Mouse (Mus musculus) layer of hippocampus, adult 18-20 months (tissue): ENCODE measurements around the gene Smoc1. TPM values are rescaled to one million over a fixed set of nuclear protein-coding genes. Genes with fewer than 3 reads are reported as not detected.

Experiments
- DNase-seq, 2 experiments: peaks; one replicate each; pipeline ENCODE4 v3.0.0; 2022; ENCODE audit warnings: low spot score in 2 of 2
- long read RNA-seq: library from polyadenylated mRNA; stranded (forward); transcript quantifications from one replicate; pipeline ENCODE4 v2.0.0, GENCODE M21; 2021
- total RNA-seq, 2 experiments: library from RNA; stranded (reverse); gene quantifications; 2 replicates each; pipeline ENCODE4 v1.2.3; 2021

The Smoc1 gene
- 10 to 100 TPM in 1 of 2 experiments, 1 to 10 TPM in 1; 9.6 to 11.4 TPM for total RNA-seq
- long read RNA-seq, partial matches to known transcripts: 1 of 1 reads
- long read RNA-seq, other reads (novel, unspliced or antisense): 0 of 1 reads

- DNase-seq: peak; percentile 39 to 65
These were observed at the start of gene Smoc1 for GRCm38 (mm10) chr12:81026277-81026994. Gene Smoc1, plus strand, starts transcription at chr12:81026808.

- peak; percentile 65 to 87 for DNase-seq
These were observed 44.3 kb upstream of the Smoc1 start for GRCm38 (mm10) chr12:80982326-80982725.

GRCm38 (mm10) chr12:80983695-80984094 lies 42.9 kb upstream of the Smoc1 start:
- DNase-seq: no peak

GRCm38 (mm10) chr12:80986628-80987027 lies 40.0 kb upstream of the Smoc1 start:
- no peak for DNase-seq

GRCm38 (mm10) chr12:80988286-80988685 lies 38.3 kb upstream of the Smoc1 start:
- no peak for DNase-seq

- DNase-seq: no peak
These were observed 35.6 kb upstream of the Smoc1 start for GRCm38 (mm10) chr12:80990901-80991445.

- no peak for DNase-seq
These were observed 34.8 kb upstream of the Smoc1 start for GRCm38 (mm10) chr12:80991806-80992205.

GRCm38 (mm10) chr12:80992540-80993122 lies 34.0 kb upstream of the Smoc1 start:
- DNase-seq: no peak

GRCm38 (mm10) chr12:80993773-80994172 lies 32.8 kb upstream of the Smoc1 start:
- DNase-seq: no peak

- no peak for DNase-seq
These were observed 31.3 kb upstream of the Smoc1 start for GRCm38 (mm10) chr12:80995326-80995725.

GRCm38 (mm10) chr12:80997652-80998051 lies 29.0 kb upstream of the Smoc1 start:
- DNase-seq: no peak

- DNase-seq: no peak
These were observed 27.9 kb upstream of the Smoc1 start for GRCm38 (mm10) chr12:80998528-80999221.

- no peak for DNase-seq
These were observed 25.7 kb upstream of the Smoc1 start for GRCm38 (mm10) chr12:81000924-81001323.

- peak in 1 of 2 experiments; percentile 7 for DNase-seq
These were observed 23.6 kb upstream of the Smoc1 start for GRCm38 (mm10) chr12:81002841-81003635.

GRCm38 (mm10) chr12:81009813-81010212 lies 16.8 kb upstream of the Smoc1 start:
- no peak for DNase-seq

GRCm38 (mm10) chr12:81011994-81012393 lies 14.6 kb upstream of the Smoc1 start:
- no peak for DNase-seq

- no peak for DNase-seq
These were observed 13.1 kb upstream of the Smoc1 start for GRCm38 (mm10) chr12:81013496-81013895.

GRCm38 (mm10) chr12:81017624-81018023 lies 9.0 kb upstream of the Smoc1 start:
- no peak for DNase-seq

GRCm38 (mm10) chr12:81018516-81019279 lies 7.9 kb upstream of the Smoc1 start:
- no peak for DNase-seq

GRCm38 (mm10) chr12:81019280-81019935 lies 7.2 kb upstream of the Smoc1 start:
- DNase-seq: no peak
